Mouse (Mus musculus): ENCODE data around the gene Banp. TPM values are rescaled to one million over a fixed set of nuclear protein-coding genes. Genes with fewer than 3 reads are reported as not detected.

The Banp gene
- polyA plus RNA-seq, 1 experiment, result 54.1 TPM

- Histone ChIP-seq H3K4me3 (ENCODE audit: extremely low read depth, insufficient read depth, insufficient read length) (no peak overlapping the region), H3K36me3 (ENCODE audit: control insufficient read depth, insufficient read depth, low read length) (no peaks in the 10 kb centered on the region), H3K27me3 (ENCODE audit: control insufficient read depth, insufficient read depth, low read length) (no peaks in the 10 kb centered on the region), H3K4me1 (ENCODE audit: control insufficient read depth, insufficient read depth, insufficient read length) (no peaks in the 10 kb centered on the region), H3K27ac (ENCODE audit: insufficient read depth, low read length) (no peak overlapping the region)
- WGBS, result 79% methylated on average over 2 of the region's 2 CpGs
- TF ChIP-seq CTCF (IDR thresholded peaks at IDR 0.05; ENCODE audit: extremely low read depth, insufficient read depth, insufficient read length, insufficient replicate concordance) (no peak), POLR2A (IDR thresholded peaks at IDR 0.05; ENCODE audit: low read depth, low read length) (no peak)
- no peak for DNase-seq (ENCODE audit: low read depth in 1 of 2, low spot score in 2 of 2)
Observed at GRCm38 (mm10) chr8:122049923-122050322, 100.4 kb downstream of the Banp start.

- DNase-seq (ENCODE audit: low read depth in 1 of 2, low spot score in 2 of 2), result no peak
- WGBS, result 94% methylated on average over 9 of the region's 9 CpGs
- H3K4me1 ChIP-seq (ENCODE audit: control insufficient read depth, insufficient read depth, insufficient read length), result no peaks in the 10 kb centered on the region
Observed at GRCm38 (mm10) chr8:122050620-122051019, 101.1 kb downstream of the Banp start.

GRCm38 (mm10) chr8:122055321-122055720, 105.8 kb downstream of the Banp start:
- H3K27ac ChIP-seq (ENCODE audit: insufficient read depth, low read length), result no peak overlapping the region
- H3K27me3 ChIP-seq (ENCODE audit: control insufficient read depth, insufficient read depth, low read length), result no peaks in the 10 kb centered on the region
- TF ChIP-seq POLR2A (IDR thresholded peaks at IDR 0.05; ENCODE audit: low read depth, low read length) (no peak), CTCF (IDR thresholded peaks at IDR 0.05; ENCODE audit: extremely low read depth, insufficient read depth, insufficient read length, insufficient replicate concordance) (no peak)
- 66% methylated on average over 10 of the region's 10 CpGs for WGBS
- no peak overlapping the region for H3K4me3 ChIP-seq (ENCODE audit: extremely low read depth, insufficient read depth, insufficient read length)
- H3K36me3 ChIP-seq (ENCODE audit: control insufficient read depth, insufficient read depth, low read length), result no peaks in the 10 kb centered on the region
- H3K4me1 ChIP-seq (ENCODE audit: control insufficient read depth, insufficient read depth, insufficient read length), result no peaks in the 10 kb centered on the region
- DNase-seq (ENCODE audit: low read depth in 1 of 2, low spot score in 2 of 2), result no peak

More at GRCm38 (mm10) chr8:122050620-122051019, 101.1 kb downstream of the Banp start:
- H3K36me3 ChIP-seq (ENCODE audit: control insufficient read depth, insufficient read depth, low read length), result no peaks in the 10 kb centered on the region
- no peak overlapping the region for H3K4me3 ChIP-seq (ENCODE audit: extremely low read depth, insufficient read depth, insufficient read length)
- no peak overlapping the region for H3K27ac ChIP-seq (ENCODE audit: insufficient read depth, low read length)
- H3K27me3 ChIP-seq (ENCODE audit: control insufficient read depth, insufficient read depth, low read length), result no peaks in the 10 kb centered on the region
- TF ChIP-seq CTCF (IDR thresholded peaks at IDR 0.05; ENCODE audit: extremely low read depth, insufficient read depth, insufficient read length, insufficient replicate concordance) (no peak), POLR2A (IDR thresholded peaks at IDR 0.05; ENCODE audit: low read depth, low read length) (no peak)

GRCm38 (mm10) chr8:122056113-122056512, 106.6 kb downstream of the Banp start:
- Histone ChIP-seq H3K27ac (ENCODE audit: insufficient read depth, low read length) (no peak overlapping the region), H3K27me3 (ENCODE audit: control insufficient read depth, insufficient read depth, low read length) (no peaks in the 10 kb centered on the region), H3K4me1 (ENCODE audit: control insufficient read depth, insufficient read depth, insufficient read length) (no peaks in the 10 kb centered on the region), H3K4me3 (ENCODE audit: extremely low read depth, insufficient read depth, insufficient read length) (no peak overlapping the region), H3K36me3 (ENCODE audit: control insufficient read depth, insufficient read depth, low read length) (no peaks in the 10 kb centered on the region)
- no peak for DNase-seq (ENCODE audit: low read depth in 1 of 2, low spot score in 2 of 2)
- TF ChIP-seq CTCF (IDR thresholded peaks at IDR 0.05; ENCODE audit: extremely low read depth, insufficient read depth, insufficient read length, insufficient replicate concordance), result no peak
- no peak for TF ChIP-seq POLR2A (IDR thresholded peaks at IDR 0.05; ENCODE audit: low read depth, low read length)
- 43% methylated on average over 1 of the region's 1 CpGs for WGBS

GRCm38 (mm10) chr8:122056882-122057281, 107.3 kb downstream of the Banp start:
- Histone ChIP-seq H3K4me1 (ENCODE audit: control insufficient read depth, insufficient read depth, insufficient read length) (no peaks in the 10 kb centered on the region), H3K4me3 (ENCODE audit: extremely low read depth, insufficient read depth, insufficient read length) (no peak overlapping the region), H3K27me3 (ENCODE audit: control insufficient read depth, insufficient read depth, low read length) (no peaks in the 10 kb centered on the region), H3K27ac (ENCODE audit: insufficient read depth, low read length) (no peak overlapping the region), H3K36me3 (ENCODE audit: control insufficient read depth, insufficient read depth, low read length) (no peaks in the 10 kb centered on the region)
- WGBS, result 80% methylated on average over 7 of the region's 7 CpGs
- TF ChIP-seq CTCF (IDR thresholded peaks at IDR 0.05; ENCODE audit: extremely low read depth, insufficient read depth, insufficient read length, insufficient replicate concordance) (no peak), POLR2A (IDR thresholded peaks at IDR 0.05; ENCODE audit: low read depth, low read length) (no peak)
- DNase-seq (ENCODE audit: low read depth in 1 of 2, low spot score in 2 of 2), result no peak

- TF ChIP-seq POLR2A (IDR thresholded peaks at IDR 0.05; ENCODE audit: low read depth, low read length) (no peak), CTCF (IDR thresholded peaks at IDR 0.05; ENCODE audit: extremely low read depth, insufficient read depth, insufficient read length, insufficient replicate concordance) (no peak)
- H3K27me3 ChIP-seq (ENCODE audit: control insufficient read depth, insufficient read depth, low read length), result no peaks in the 10 kb centered on the region
- H3K36me3 ChIP-seq (ENCODE audit: control insufficient read depth, insufficient read depth, low read length), result no peaks in the 10 kb centered on the region
- H3K4me1 ChIP-seq (ENCODE audit: control insufficient read depth, insufficient read depth, insufficient read length), result no peaks in the 10 kb centered on the region
- WGBS, result 48% methylated on average over 9 of the region's 9 CpGs
- no peak for DNase-seq (ENCODE audit: low read depth in 1 of 2, low spot score in 2 of 2)
- H3K27ac ChIP-seq (ENCODE audit: insufficient read depth, low read length), result no peak overlapping the region
- no peak overlapping the region for H3K4me3 ChIP-seq (ENCODE audit: extremely low read depth, insufficient read depth, insufficient read length)
Observed at GRCm38 (mm10) chr8:122058510-122058909, 109.0 kb downstream of the Banp start.

- no peaks in the 10 kb centered on the region for H3K4me1 ChIP-seq (ENCODE audit: control insufficient read depth, insufficient read depth, insufficient read length)
- H3K27me3 ChIP-seq (ENCODE audit: control insufficient read depth, insufficient read depth, low read length), result no peaks in the 10 kb centered on the region
- 86% methylated on average over 8 of the region's 8 CpGs for WGBS
- H3K4me3 ChIP-seq (ENCODE audit: extremely low read depth, insufficient read depth, insufficient read length), result no peak overlapping the region
- no peak for TF ChIP-seq POLR2A (IDR thresholded peaks at IDR 0.05; ENCODE audit: low read depth, low read length)
- TF ChIP-seq CTCF (IDR thresholded peaks at IDR 0.05; ENCODE audit: extremely low read depth, insufficient read depth, insufficient read length, insufficient replicate concordance), result no peak
- DNase-seq (ENCODE audit: low read depth in 1 of 2, low spot score in 2 of 2), result no peak
- no peaks in the 10 kb centered on the region for H3K36me3 ChIP-seq (ENCODE audit: control insufficient read depth, insufficient read depth, low read length)
- no peak overlapping the region for H3K27ac ChIP-seq (ENCODE audit: insufficient read depth, low read length)
Observed at GRCm38 (mm10) chr8:122058951-122059350, 109.4 kb downstream of the Banp start.
